Mouse (Mus musculus) layer of hippocampus, adult 8-10 months (tissue): ENCODE data around the gene Drg1. TPM values are rescaled to one million over a fixed set of nuclear protein-coding genes. Genes with fewer than 3 reads are reported as not detected.
A peak's percentile ranks its signal among the peaks of the same experiment; 100 is the strongest.

Experiments used
- DNase-seq, 2 experiments: peaks; one replicate each; pipeline ENCODE4 v3.0.0; 2022; ENCODE audit warnings: low spot score in 2 of 2
- total RNA-seq, 4 experiments: library from RNA; stranded (reverse); gene quantifications; 2 replicates each; pipeline ENCODE4 v1.2.4; 2022

Drg1 gene
- total RNA-seq, result 100 to 1,000 TPM in 2 of 4 experiments, 10 to 100 TPM in 2; 89.3 to 113 (median 99.1) TPM

GRCm38 (mm10) chr11:3266079-3266685 is at the start of gene Drg1:
Gene Drg1 (minus strand): TSS chr11:3266415.
- DNase-seq, result peak; percentile 89 to 90

GRCm38 (mm10) chr11:3314148-3314547 is 47.9 kb upstream of the Drg1 start:
- no peak for DNase-seq

GRCm38 (mm10) chr11:3313294-3313693 is 47.1 kb upstream of the Drg1 start:
- no peak for DNase-seq

GRCm38 (mm10) chr11:3311586-3312347 is 45.6 kb upstream of the Drg1 start:
- no peak for DNase-seq

GRCm38 (mm10) chr11:3310789-3311585 is 44.8 kb upstream of the Drg1 start:
- DNase-seq, result no peak

GRCm38 (mm10) chr11:3309884-3310283 is 43.7 kb upstream of the Drg1 start:
- no peak for DNase-seq

- DNase-seq, result no peak
Observed at GRCm38 (mm10) chr11:3307875-3308274, 41.7 kb upstream of the Drg1 start.

- no peak for DNase-seq
Observed at GRCm38 (mm10) chr11:3305821-3306220, 39.6 kb upstream of the Drg1 start.

GRCm38 (mm10) chr11:3302792-3303191 is 36.6 kb upstream of the Drg1 start:
- no peak for DNase-seq

GRCm38 (mm10) chr11:3302385-3302784 is 36.2 kb upstream of the Drg1 start:
- no peak for DNase-seq

GRCm38 (mm10) chr11:3301075-3301474 is 34.9 kb upstream of the Drg1 start:
- DNase-seq, result no peak

- no peak for DNase-seq
Observed at GRCm38 (mm10) chr11:3298813-3299185, 32.6 kb upstream of the Drg1 start.

GRCm38 (mm10) chr11:3297871-3298812 is 31.9 kb upstream of the Drg1 start:
- no peak for DNase-seq

- no peak for DNase-seq
Observed at GRCm38 (mm10) chr11:3296056-3296455, 29.8 kb upstream of the Drg1 start.

- DNase-seq, result no peak
Observed at GRCm38 (mm10) chr11:3294641-3295040, 28.4 kb upstream of the Drg1 start.

- no peak for DNase-seq
Observed at GRCm38 (mm10) chr11:3293361-3293760, 27.1 kb upstream of the Drg1 start.

- DNase-seq, result no peak
Observed at GRCm38 (mm10) chr11:3292711-3293249, 26.6 kb upstream of the Drg1 start.

- no peak for DNase-seq
Observed at GRCm38 (mm10) chr11:3292062-3292421, 25.8 kb upstream of the Drg1 start.

- DNase-seq, result no peak
Observed at GRCm38 (mm10) chr11:3291311-3292061, 25.3 kb upstream of the Drg1 start.

- peak; percentile 63 to 79 for DNase-seq
Observed at GRCm38 (mm10) chr11:3290640-3291310, 24.6 kb upstream of the Drg1 start.
